Mouse (Mus musculus) thymus, adult 2 months (tissue): Measurements from ENCODE around the gene Cyp8b1. TPM values are rescaled to one million over a fixed set of nuclear protein-coding genes. Genes with fewer than 3 reads are reported as not detected.

Experiments
- DNase-seq: peaks from one replicate; pipeline ENCODE4 v3.0.0; 2021
- H3K27ac ChIP-seq: fragments of 200-500 bp; 2 replicates; pipeline ENCODE4 v1.5.1; 2012; ENCODE audit warnings: low read length, control low read depth; ENCODE audit not compliant: control insufficient read depth, insufficient read depth
- H3K27me3 ChIP-seq: fragments of 200-500 bp; 2 replicates; pipeline ENCODE4 v1.6.1; 2012; ENCODE audit warnings: mild to moderate bottlenecking, low read length, moderate library complexity, mixed read lengths; ENCODE audit not compliant: control insufficient read depth, insufficient read depth
- H3K36me3 ChIP-seq: fragments of 200-500 bp; 2 replicates; pipeline ENCODE4 v1.6.1; 2012; ENCODE audit warnings: mild to moderate bottlenecking, low read length, moderate library complexity; ENCODE audit not compliant: control insufficient read depth, insufficient read depth
- H3K4me1 ChIP-seq: fragments of 200-500 bp; replicated peaks from 2 replicates; pipeline ENCODE4 v1.6.1; 2012; ENCODE audit warnings: low read length; ENCODE audit not compliant: control insufficient read depth, insufficient read depth
- H3K4me3 ChIP-seq: fragments of 200-500 bp; 2 replicates; pipeline ENCODE4 v1.5.1; 2012; ENCODE audit warnings: mild to moderate bottlenecking, low read length, control low read depth, moderate library complexity; ENCODE audit not compliant: control insufficient read depth, insufficient read depth
- CTCF ChIP-seq: fragments of 200-500 bp; IDR thresholded peaks from 2 replicates; pipeline ENCODE4 v1.5.1; 2012; ENCODE audit warnings: mild to moderate bottlenecking, control low read depth, low read length, moderate library complexity, borderline replicate concordance; ENCODE audit not compliant: control insufficient read depth, poor library complexity, insufficient read depth; ENCODE audit errors: extremely low read depth
- POLR2A ChIP-seq: fragments of 200-500 bp; IDR thresholded peaks from 2 replicates; pipeline ENCODE4 v1.6.1; 2012; ENCODE audit warnings: mild to moderate bottlenecking, low read length, control low read depth, moderate library complexity; ENCODE audit not compliant: control insufficient read depth, poor library complexity, insufficient read depth; ENCODE audit errors: extremely low read depth
- WGBS: fragments of 180-500 bp; shearing (Covaris S2); methylation state at CpG from one replicate; pipeline ENCODE4 v1.1.7; 2018; 5-methylcytosine and 5-hydroxymethylcytosine counted together
- polyA plus RNA-seq: library from polyadenylated mRNA; depleted of rRNA; stranded (reverse); fragments of >200 nt; gene quantifications from 2 replicates; pipeline ENCODE4 v1.2.3, GENCODE M21; 2012

Cyp8b1 gene
- polyA plus RNA-seq, 1 experiment: 0.74 TPM

- Histone ChIP-seq H3K27ac (no peak overlapping the region), H3K4me1 (peaks cover 8% of the 10 kb centered on the region), H3K27me3 (no peaks in the 10 kb centered on the region), H3K4me3 (no peak overlapping the region), H3K36me3 (no peaks in the 10 kb centered on the region)
- DNase-seq: no peak
- TF ChIP-seq POLR2A: no peak
- no peak for TF ChIP-seq CTCF
- WGBS: 92% methylated on average over 10 of the region's 10 CpGs
Observed at GRCm38 (mm10) chr9:121907356-121908070, 8.6 kb downstream of the Cyp8b1 start.

GRCm38 (mm10) chr9:121906456-121906855 is 9.6 kb downstream of the Cyp8b1 start:
- Histone ChIP-seq H3K4me1 (peaks cover 8% of the 10 kb centered on the region), H3K36me3 (no peaks in the 10 kb centered on the region), H3K27me3 (no peaks in the 10 kb centered on the region), H3K27ac (no peak overlapping the region), H3K4me3 (no peak overlapping the region)
- 96% methylated on average over 5 of the region's 5 CpGs for WGBS
- no peak for DNase-seq
- TF ChIP-seq POLR2A (no peak), CTCF (no peak)

GRCm38 (mm10) chr9:121905556-121906185 is 10.4 kb downstream of the Cyp8b1 start:
- whole genome bisulfite sequencing: 97% methylated on average over 4 of the region's 4 CpGs
- TF ChIP-seq CTCF (no peak), POLR2A (no peak)
- Histone ChIP-seq H3K4me3 (no peak overlapping the region), H3K27ac (no peak overlapping the region), H3K27me3 (no peaks in the 10 kb centered on the region), H3K4me1 (peaks cover 9% of the 10 kb centered on the region), H3K36me3 (no peaks in the 10 kb centered on the region)
- no peak for DNase-seq

- H3K27ac ChIP-seq: no peak overlapping the region
- TF ChIP-seq CTCF (no peak), POLR2A (no peak)
- 81% methylated on average over 7 of the region's 7 CpGs for WGBS
Observed at GRCm38 (mm10) chr9:121904946-121905345, 11.2 kb downstream of the Cyp8b1 start.

GRCm38 (mm10) chr9:121904319-121904718 is 11.8 kb downstream of the Cyp8b1 start:
- peaks cover 4% of the 10 kb centered on the region; the same call in 1 of the 2 replicates for H3K4me1 ChIP-seq
- no peak overlapping the region for H3K27ac ChIP-seq
- DNase-seq: no peak

More at GRCm38 (mm10) chr9:121904946-121905345, 11.2 kb downstream of the Cyp8b1 start:
- DNase-seq: no peak
- Histone ChIP-seq H3K4me1 (peaks cover 10% of the 10 kb centered on the region), H3K27me3 (no peaks in the 10 kb centered on the region), H3K36me3 (no peaks in the 10 kb centered on the region), H3K4me3 (no peak overlapping the region)

GRCm38 (mm10) chr9:121903476-121904305 is 12.4 kb downstream of the Cyp8b1 start:
- no peak overlapping the region for H3K27ac ChIP-seq
- WGBS: 83% methylated on average over 8 of the region's 8 CpGs
- no peak for DNase-seq
- no peaks in the 10 kb centered on the region for H3K36me3 ChIP-seq
- H3K4me1 ChIP-seq: 0 out of 2 replicates have a peak, but pooled peaks cover 3% of the 10 kb centered on the region
- no peak overlapping the region for H3K4me3 ChIP-seq
- no peaks in the 10 kb centered on the region for H3K27me3 ChIP-seq
- TF ChIP-seq CTCF (no peak), POLR2A (no peak)

More at GRCm38 (mm10) chr9:121904319-121904718, 11.8 kb downstream of the Cyp8b1 start:
- no peak for TF ChIP-seq POLR2A
- no peak for TF ChIP-seq CTCF
- 74% methylated on average over 4 of the region's 4 CpGs for WGBS
- H3K4me3 ChIP-seq: no peak overlapping the region
- H3K27me3 ChIP-seq: no peaks in the 10 kb centered on the region
- H3K36me3 ChIP-seq: no peaks in the 10 kb centered on the region
